ENCODE assay signal across 12 mouse cellular contexts in the genomic region with DNA sequence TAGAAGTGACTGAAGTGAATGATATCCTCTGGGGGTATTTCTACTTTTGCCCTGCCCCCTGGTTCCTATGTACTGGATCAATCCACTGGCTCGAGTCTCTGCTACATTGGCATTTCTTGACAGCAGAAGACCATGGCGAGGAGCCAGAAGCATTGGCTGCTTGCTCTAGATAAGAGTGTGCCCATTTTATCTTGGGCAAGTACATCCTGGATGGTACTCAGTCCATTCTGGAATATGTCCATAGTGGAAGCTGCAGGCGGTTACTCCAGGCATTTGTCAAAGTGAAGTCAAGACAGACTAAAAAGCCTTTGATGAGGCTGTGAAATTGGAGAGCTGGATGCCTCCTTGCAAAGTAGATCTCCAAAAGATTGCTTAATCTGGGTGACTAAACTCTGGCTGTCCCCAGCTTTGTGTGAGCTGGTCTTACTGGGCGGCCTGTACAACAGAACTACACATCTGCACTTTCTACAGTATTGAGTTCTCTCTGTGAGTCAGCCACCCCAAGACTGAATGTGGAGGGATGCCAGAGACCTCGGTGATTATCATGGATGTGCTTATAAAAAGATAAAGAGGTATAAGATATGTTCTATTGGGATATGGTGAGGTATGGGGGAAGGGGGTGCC.
DNase-seq lines count a peak whose midpoint lies in the region; TF ChIP-seq lines count a peak whose summit lies in the region.
"Had no signal": no experiment of that assay in that cellular context is flagged by ENCODE, and none has a peak within 500 bp of the region (broad histone marks: within the 10 kb centered on the region; RNA-seq: fewer than 3 reads in every experiment).

No protein-coding gene starts in this region.

- TF ChIP-seq CTCF in gastrocnemius, adult 2 months (IDR thresholded peaks at IDR 0.05): no peak

- H3K4me3 ChIP-seq in gastrocnemius, adult 2 months: no peak overlapping the region
- H3K4me3 ChIP-seq: heart, embryonic 10.5 days; midbrain, embryonic 12.5 days had no signal

- DNase-seq in gastrocnemius, adult 2 months: peak; percentile 45
- DNase-seq in gastrocnemius, postnatal 36 days: no peak
- DNase-seq in 3134 (ENCODE audit: extremely low read depth, insufficient read length, low spot score): peak; percentile 39
- peak; percentile 48 for DNase-seq in Muller cell, postnatal 12 days (ENCODE audit: inconsistent ontology term)
- DNase-seq in fibroblast of lung, adult 2 months (ENCODE audit: low read depth): peak; percentile 73
- no peak for DNase-seq in layer of hippocampus, adult 11-12 months (ENCODE audit: low spot score)
- no peak for DNase-seq in neural tube, embryonic 10.5 days (ENCODE audit: extremely low spot score, low spot score)
- DNase-seq: heart, postnatal 36 days; liver, postnatal 0 days had no signal

- no peak overlapping the region for H3K27ac ChIP-seq in gastrocnemius, adult 2 months
- H3K27ac ChIP-seq: heart, embryonic 10.5 days; kidney, postnatal 0 days; midbrain, embryonic 12.5 days had no signal

- intact Hi-C loops in gastrocnemius, adult 2 months (cut with DNase I): no loop called here
- intact Hi-C loops in gastrocnemius, postnatal 36 days (cut with DNase I): no loop called here

Comparison
In these comparisons a context has a peak if more than half of its experiments do, and no peak if none do; other contexts are left out.
1. DNase-seq: peak in gastrocnemius, adult 2 months (single experiment), 3134 (single experiment), Muller cell, postnatal 12 days (single experiment) and fibroblast of lung, adult 2 months (single experiment); none in gastrocnemius, postnatal 36 days (0 of 2), layer of hippocampus, adult 11-12 months (single experiment) and neural tube, embryonic 10.5 days (single experiment).